Mouse (Mus musculus) adrenal gland, adult (tissue): ENCODE measurements around the gene Sox4.

Experiments
- DNase-seq, 2 experiments: peaks; one replicate each; pipeline ENCODE4 v3.0.0; 2022 to 2023; ENCODE audit warnings: low spot score in 1 of 2; ENCODE audit not compliant: inconsistent age in 2 of 2

Sox4 gene

GRCm38 (mm10) chr13:28953581-28953991, at the start of gene Sox4:
TSS of gene Sox4 (minus strand) at chr13:28953713.
- DNase-seq = peak; percentile 96 to 99

DNA sequence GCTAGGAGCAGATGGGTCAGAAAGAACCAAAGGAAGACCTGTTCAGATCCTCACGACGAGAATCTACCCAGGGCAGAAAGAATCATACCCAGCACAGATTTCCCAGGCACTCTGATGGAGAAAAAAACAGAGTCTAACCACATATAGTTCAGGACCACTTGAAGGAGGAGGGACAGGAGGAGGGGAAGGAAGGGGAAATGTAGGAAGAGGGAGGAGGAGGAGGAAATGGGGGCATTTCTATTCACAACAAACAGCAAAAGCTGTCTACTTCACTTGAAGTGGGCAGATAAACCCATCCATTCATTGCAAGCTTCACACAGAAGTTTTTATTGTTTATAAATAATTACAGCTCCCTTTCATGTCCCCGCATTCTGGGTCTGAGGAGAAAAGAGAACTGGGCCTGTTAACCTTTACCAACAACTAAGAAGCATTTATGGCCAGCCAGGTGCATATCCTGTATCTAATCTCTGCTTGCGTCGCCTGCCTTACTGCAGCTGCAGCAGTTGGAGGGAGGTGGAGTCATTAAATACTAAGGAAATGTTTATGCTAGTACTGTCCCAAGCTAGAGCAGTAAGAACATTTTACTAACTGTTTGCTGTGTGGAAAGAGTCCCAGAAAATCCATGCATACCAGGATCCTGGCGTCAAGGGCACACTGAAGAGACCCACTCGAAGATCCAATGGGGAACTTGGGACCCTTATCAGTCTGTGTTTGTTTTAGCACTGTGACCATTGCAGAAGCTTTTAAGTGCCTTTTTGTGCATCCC, 38.6 kb upstream of the Sox4 start:
- no peak for DNase-seq

DNA sequence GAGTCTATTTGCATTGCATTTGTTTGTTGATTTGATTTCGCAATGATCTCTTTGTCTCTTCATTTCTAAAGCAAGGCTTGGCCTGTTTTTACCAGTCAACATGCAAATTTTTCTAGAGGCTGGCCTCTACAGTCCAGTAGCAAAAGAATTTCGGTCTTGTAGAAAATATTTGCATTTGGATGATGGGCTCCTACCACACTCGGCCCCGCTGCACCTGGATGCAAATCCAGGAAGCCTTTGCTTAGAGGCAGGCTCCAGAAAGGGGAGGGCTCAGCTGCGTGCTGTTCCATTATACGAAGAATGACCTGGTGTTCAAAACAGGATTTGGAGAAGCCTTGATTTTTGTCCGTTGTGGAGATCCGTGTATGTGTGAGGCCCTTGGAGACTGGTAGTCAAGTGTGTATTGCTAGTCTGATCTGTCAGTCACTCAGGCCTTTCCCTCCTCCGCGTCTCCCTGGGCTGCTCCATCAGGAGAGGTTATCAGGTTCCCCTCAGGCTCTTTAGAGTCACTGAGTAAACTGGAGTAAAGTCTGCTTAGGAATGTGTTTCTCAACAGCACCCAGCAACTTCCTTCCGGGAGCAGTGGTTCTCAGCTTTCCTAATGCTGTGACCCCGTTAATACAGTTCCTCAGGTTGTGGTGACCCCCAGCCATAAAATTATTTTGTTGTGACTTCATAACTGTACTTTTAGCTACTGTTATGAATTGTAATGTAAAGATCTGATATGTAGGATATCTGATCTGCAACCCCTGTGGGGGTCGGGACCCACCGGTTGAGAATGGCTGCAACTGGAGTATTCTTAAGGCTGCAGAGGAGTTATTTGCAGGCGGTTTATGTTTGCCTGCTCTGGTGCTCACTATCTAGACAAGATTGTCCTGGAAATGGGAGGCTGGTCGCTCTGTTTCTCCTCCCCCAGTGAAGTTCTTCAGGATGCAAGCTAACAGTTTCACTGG, 35.5 kb upstream of the Sox4 start:
- no peak for DNase-seq

- DNase-seq = no peak
These were observed 27.2 kb upstream of the Sox4 start for GRCm38 (mm10) chr13:28980681-28981080.

DNA sequence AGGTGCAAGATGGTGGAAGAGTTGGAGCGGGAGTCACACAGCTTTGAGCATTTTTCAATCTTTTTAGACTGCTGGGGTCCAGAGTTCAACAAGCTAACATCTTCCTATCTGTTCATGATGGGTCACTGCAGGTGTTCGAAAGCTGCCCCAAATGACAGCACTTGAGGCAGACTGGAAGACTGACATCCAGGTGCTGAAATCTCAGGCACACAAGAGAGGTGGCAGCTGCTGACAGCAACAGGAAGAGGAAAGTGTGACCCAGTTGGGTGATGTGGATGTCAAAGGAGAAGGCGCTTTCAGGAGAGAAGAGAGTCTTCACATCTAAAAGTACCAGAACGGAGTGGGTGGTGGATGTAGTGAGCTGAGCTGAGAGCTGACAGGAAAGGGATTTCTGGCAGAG, 21.5 kb upstream of the Sox4 start:
- no peak for DNase-seq

DNA sequence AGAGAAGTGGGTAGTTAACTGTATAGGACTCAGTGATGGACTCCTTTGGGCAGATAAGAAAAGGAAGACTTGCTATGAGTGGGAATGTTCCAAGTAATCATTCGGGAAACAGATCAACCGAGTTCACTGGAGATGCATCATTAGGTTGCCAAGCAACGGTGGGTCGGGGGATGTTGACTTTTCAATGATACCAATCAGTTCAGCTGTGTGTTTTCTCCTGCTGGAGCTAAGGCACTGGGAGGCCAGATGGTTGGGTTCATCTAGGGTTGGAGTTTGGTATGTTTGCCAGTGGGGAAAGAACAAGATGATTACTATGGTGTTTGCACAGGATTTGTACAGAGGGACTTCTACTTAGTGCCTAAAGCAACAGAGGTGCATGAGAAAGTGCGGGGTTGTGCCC, 21.1 kb upstream of the Sox4 start:
- no peak for DNase-seq

DNA sequence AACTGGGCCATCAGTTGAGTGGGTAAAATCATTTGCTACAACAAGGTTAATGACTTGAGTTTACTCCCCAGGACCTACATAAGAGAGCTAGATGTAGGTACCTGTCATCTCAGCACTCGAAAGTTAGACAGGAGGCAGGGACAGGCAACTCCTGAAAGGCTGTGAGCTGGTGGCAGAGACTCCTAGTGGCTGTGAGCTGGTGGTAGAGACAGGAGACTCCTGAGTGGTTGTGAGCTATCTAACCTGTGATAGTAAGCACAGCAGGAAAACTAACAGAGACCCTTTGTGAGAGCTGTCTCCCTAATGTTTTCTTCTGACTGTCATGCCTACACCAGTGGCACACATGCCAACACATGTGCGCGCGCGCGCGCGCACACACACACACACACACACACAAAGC, 7.4 kb upstream of the Sox4 start:
- DNase-seq = no peak

GRCm38 (mm10) chr13:28959458-28959978, 6.0 kb upstream of the Sox4 start:
- peak; percentile 87 to 93 for DNase-seq

- no peak for DNase-seq
These were observed 5.5 kb upstream of the Sox4 start for GRCm38 (mm10) chr13:28959068-28959440.

GRCm38 (mm10) chr13:28958211-28959067, 4.9 kb upstream of the Sox4 start:
- DNase-seq = peak; percentile 82 to 93

DNA sequence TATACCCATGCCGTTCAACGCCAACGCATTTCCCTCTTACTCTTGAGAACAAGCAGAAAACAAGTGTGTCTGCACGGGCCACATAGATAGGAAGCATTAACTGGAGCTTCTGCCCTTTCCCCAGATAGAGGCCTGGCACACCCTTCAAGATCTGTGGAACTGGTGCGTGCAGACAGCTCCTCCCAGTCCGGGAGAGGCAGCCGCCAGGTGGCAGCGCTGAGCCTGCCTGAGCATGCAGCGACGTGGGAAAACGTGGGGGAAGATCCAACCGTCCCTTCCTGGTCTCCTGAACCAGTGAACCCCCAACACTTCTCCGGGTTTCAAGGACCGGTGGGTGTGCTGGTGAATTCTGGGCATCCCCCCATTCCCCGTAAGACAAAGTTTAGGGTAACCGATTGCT, 4.3 kb upstream of the Sox4 start:
- DNase-seq = peak; percentile 94 to 98

DNA sequence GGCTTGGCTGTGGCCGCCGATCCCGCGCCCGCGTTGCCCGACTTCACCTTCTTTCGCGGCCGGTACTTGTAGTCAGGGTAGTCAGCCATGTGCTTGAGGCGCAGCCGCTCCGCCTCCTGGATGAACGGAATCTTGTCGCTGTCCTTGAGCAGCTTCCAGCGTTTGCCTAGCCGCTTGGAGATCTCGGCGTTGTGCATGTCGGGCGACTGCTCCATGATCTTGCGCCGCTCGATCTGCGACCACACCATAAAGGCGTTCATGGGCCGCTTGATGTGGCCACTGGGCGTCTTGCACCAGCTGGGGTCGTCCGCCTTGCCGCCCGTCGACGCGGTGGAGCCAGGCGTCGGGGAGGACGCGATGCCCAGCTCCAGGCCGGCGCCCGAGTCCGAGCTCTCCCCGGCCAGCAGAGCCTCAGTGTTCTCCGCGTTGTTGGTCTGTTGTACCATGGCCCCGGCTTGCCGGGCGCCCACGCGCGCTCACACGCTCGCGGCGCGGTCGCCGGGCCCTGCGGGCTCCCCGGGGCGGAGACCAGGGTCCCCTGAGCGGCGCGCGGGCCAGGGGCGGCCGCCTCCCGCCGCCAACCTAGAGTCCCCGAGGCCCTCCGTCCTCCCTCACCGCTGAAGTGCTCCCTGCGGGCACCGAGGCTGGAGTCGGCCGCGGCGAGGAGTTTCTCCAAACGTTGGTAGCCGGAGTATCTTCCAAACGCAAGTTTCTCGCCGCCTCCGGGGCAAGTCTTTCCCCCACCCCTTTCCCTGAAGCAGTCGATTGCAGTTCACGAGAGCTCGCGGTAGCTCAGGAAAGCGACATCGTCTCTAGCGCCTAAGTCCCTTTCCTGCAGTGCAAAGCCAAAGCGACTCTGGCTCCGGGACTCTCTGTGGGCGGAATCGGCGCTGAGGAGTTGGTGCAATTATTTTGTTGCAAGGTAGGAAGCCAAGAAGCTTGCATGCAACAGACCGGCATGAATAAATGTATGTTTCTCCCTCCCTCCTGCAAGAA, 639 bp downstream of the Sox4 start:
- DNase-seq = peak; percentile 84 to 95

GRCm38 (mm10) chr13:28951691-28952575, 1.6 kb downstream of the Sox4 start:
- peak in 1 of 2 experiments; percentile 61 for DNase-seq

DNA sequence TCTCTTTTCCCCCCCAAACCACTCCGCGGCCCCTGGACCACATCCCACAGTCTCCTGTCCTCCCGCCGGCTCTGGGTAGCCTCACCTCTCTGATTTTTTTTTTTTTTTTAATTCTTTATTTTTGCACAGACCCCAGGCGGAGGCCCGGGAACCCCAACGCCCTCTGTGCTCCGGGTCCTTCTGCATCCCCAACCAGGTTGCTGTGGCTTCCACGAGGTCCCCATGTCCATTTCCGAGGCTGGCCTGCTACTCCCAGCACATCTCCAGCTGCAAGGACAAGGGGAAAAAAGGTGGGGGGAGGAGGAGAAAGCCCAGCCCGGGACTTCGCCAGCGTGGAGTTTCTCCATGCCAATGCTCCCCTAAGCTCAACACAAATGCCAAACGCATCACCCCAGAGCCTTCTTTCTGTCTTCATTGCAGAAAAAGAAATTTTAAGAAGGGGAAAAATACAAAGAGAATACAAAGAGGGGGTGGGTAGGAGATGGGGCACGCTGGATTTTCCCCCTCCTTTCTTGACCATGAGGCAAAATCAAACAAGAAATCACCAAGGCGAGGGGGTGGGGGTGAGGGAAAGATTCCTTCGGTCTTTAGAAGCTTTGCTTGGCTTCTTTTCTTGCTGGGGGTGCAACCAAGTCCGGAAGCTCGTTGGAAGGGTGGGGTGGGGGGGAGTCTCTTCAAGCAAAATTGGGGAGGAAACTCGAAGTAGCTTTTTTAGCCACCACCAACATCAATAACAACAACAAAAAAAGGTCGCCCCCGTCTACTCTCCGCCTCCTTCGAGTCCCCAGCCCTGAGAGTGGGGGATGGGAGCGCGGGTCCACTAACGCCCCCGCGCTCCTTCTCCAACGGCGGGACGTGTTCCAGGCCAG, 2.7 kb downstream of the Sox4 start:
- peak; percentile 60 to 86 for DNase-seq

DNA sequence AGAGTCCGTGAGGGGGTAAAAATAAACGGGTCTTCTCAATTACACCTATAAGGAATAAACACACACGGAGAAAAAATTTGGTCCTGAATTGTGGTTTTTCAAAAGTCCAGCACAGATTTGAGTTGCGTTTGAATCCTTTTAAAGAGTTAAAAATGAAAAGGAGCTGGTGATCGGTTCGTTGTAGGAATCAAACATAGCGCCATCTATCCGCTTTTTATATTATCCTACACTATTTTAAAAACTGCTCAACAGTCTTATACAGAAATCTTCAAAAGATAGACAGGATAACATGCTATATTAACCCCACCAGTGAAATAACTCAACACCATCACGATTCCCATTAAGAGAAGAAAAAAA, 3.3 kb downstream of the Sox4 start:
- DNase-seq = no peak

DNA sequence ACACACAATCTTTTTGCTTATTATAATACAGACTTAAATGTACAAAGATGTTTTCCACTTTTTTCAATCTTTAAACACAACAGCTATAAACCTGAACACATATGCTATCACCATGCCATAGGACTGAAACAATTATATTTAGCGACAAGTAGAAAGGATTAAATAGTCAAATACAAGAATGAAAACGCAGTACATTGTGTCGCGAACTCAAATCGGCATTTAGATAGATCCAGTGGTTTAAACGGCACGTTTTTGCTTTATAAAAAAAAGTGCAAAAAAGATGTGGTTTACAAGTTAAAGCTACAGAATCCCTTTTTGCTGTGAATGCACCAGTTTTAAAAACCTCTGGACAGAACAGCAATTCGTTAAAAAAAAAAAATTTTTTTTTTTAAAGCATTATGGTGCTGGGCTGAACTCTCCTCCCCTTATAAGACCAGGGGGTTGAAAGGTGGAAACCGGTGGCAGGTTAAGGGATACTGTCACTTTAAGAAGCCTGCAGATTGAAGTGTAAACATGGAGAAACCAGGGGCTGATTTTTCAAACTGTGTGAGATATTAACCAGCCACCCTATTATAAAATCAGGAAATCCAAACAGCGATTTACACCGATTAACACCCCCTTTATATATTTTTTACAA, 4.1 kb downstream of the Sox4 start:
- peak in 1 of 2 experiments; percentile 48 for DNase-seq

GRCm38 (mm10) chr13:28948541-28948940, 5.0 kb downstream of the Sox4 start:
- peak in 1 of 2 experiments; percentile 52 for DNase-seq
